Mouse (Mus musculus) erythroblast, embryonic 14.5 days (primary cell): ENCODE data around the gene Frs3.

Experiments
- GATA1 ChIP-seq: IDR thresholded peaks from 2 replicates; pipeline ENCODE4 v1.6.1; 2012; ENCODE audit warnings: low read length, inconsistent platforms, mixed read lengths
- TAL1 ChIP-seq: IDR thresholded peaks from 3 replicates; pipeline ENCODE4 v1.6.1; 2012; ENCODE audit warnings: low read length, inconsistent platforms, mixed read lengths

- TF ChIP-seq TAL1 (no peak), GATA1 (no peak)
Observed at GRCm38 (mm10) chr17:47688608-47689575, at the start of gene Frs3.
